Mouse (Mus musculus): ENCODE measurements around the gene Fam160a1.
A peak's percentile ranks its signal among the peaks of the same experiment; 100 is the strongest.

Fam160a1 gene

GRCm38 (mm10) chr3:85757435-85757834 lies 59.7 kb downstream of the Fam160a1 start:
- no peak for DNase-seq (ENCODE audit: extremely low spot score, low read depth, low spot score)

- DNase-seq (ENCODE audit: extremely low spot score, low read depth, low spot score), result no peak
Observed at GRCm38 (mm10) chr3:85749348-85749747, 67.7 kb downstream of the Fam160a1 start.

- DNase-seq (ENCODE audit: extremely low spot score, low read depth, low spot score), result no peak
Observed at GRCm38 (mm10) chr3:85748863-85749262, 68.2 kb downstream of the Fam160a1 start.

GRCm38 (mm10) chr3:85746116-85746515 lies 71.0 kb downstream of the Fam160a1 start:
- no peak for DNase-seq (ENCODE audit: extremely low spot score, low read depth, low spot score)

GRCm38 (mm10) chr3:85741767-85742166 lies 75.3 kb downstream of the Fam160a1 start:
- DNase-seq (ENCODE audit: extremely low spot score, low read depth, low spot score), result no peak

- DNase-seq (ENCODE audit: extremely low spot score, low read depth, low spot score), result no peak
Observed at GRCm38 (mm10) chr3:85738591-85738990, 78.5 kb downstream of the Fam160a1 start.

- no peak for DNase-seq (ENCODE audit: extremely low spot score, low read depth, low spot score)
Observed at GRCm38 (mm10) chr3:85733939-85734729, 83.0 kb downstream of the Fam160a1 start.

GRCm38 (mm10) chr3:85727171-85727570 lies 89.9 kb downstream of the Fam160a1 start:
- DNase-seq (ENCODE audit: extremely low spot score, low read depth, low spot score), result no peak

- no peak for DNase-seq (ENCODE audit: extremely low spot score, low read depth, low spot score)
Observed at GRCm38 (mm10) chr3:85725971-85726370, 91.1 kb downstream of the Fam160a1 start.

- DNase-seq (ENCODE audit: extremely low spot score, low read depth, low spot score), result no peak
Observed at GRCm38 (mm10) chr3:85725110-85725509, 92.0 kb downstream of the Fam160a1 start.

- DNase-seq (ENCODE audit: extremely low spot score, low read depth, low spot score), result no peak
Observed at GRCm38 (mm10) chr3:85722581-85722980, 94.5 kb downstream of the Fam160a1 start.

- DNase-seq (ENCODE audit: extremely low spot score, low read depth, low spot score), result no peak
Observed at GRCm38 (mm10) chr3:85715764-85716297, 101.3 kb downstream of the Fam160a1 start.

- DNase-seq (ENCODE audit: extremely low spot score, low read depth, low spot score), result no peak
Observed at GRCm38 (mm10) chr3:85713936-85714709, 103.0 kb downstream of the Fam160a1 start.

GRCm38 (mm10) chr3:85710695-85711094 lies 106.4 kb downstream of the Fam160a1 start:
- DNase-seq (ENCODE audit: extremely low spot score, low read depth, low spot score), result no peak

- peak; percentile 35 for DNase-seq (ENCODE audit: extremely low spot score, low read depth, low spot score)
Observed at GRCm38 (mm10) chr3:85707421-85707820, 109.7 kb downstream of the Fam160a1 start.

- no peak for DNase-seq (ENCODE audit: extremely low spot score, low read depth, low spot score)
Observed at GRCm38 (mm10) chr3:85703141-85703882, 113.8 kb downstream of the Fam160a1 start.

- DNase-seq (ENCODE audit: extremely low spot score, low read depth, low spot score), result no peak
Observed at GRCm38 (mm10) chr3:85698496-85698895, 118.6 kb downstream of the Fam160a1 start.

- no peak for DNase-seq (ENCODE audit: extremely low spot score, low read depth, low spot score)
Observed at GRCm38 (mm10) chr3:85695056-85695455, 122.0 kb downstream of the Fam160a1 start.

GRCm38 (mm10) chr3:85693013-85693412 lies 124.1 kb downstream of the Fam160a1 start:
- DNase-seq (ENCODE audit: extremely low spot score, low read depth, low spot score), result no peak

GRCm38 (mm10) chr3:85691134-85691533 lies 126.0 kb downstream of the Fam160a1 start:
- no peak for DNase-seq (ENCODE audit: extremely low spot score, low read depth, low spot score)

GRCm38 (mm10) chr3:85688341-85688740 lies 128.8 kb downstream of the Fam160a1 start:
- DNase-seq (ENCODE audit: extremely low spot score, low read depth, low spot score), result no peak
